Mouse (Mus musculus): ENCODE results near the gene Zfp169. TPM values are rescaled to one million over a fixed set of nuclear protein-coding genes. Genes with fewer than 3 reads are reported as not detected.
A peak's percentile ranks its signal among the peaks of the same experiment; 100 is the strongest.

Gene Zfp169
- polyA plus RNA-seq, 1 experiment, result 1.8 TPM

- Histone ChIP-seq H3K79me3 (ENCODE audit: low read depth) (no peaks in the 10 kb centered on the region), H3K36me3 (ENCODE audit: control insufficient read depth, insufficient read depth) (no peaks in the 10 kb centered on the region), H3K27me3 (ENCODE audit: control insufficient read depth, insufficient read depth, insufficient read length) (no peaks in the 10 kb centered on the region), H3K79me2 (ENCODE audit: control insufficient read depth, insufficient read depth) (no peaks in the 10 kb centered on the region), H3ac (ENCODE audit: control insufficient read depth, insufficient read length, low read depth) (no peak overlapping the region), H3K4me3 (ENCODE audit: insufficient read depth, poor library complexity, severe bottlenecking) (no peak overlapping the region)
- TF ChIP-seq CEBPB (IDR thresholded peaks at IDR 0.05; ENCODE audit: low read depth) (no peak), MYOD1 (IDR thresholded peaks at IDR 0.05; ENCODE audit: control insufficient read depth, insufficient read length, low read depth) (no peak), MYOG (IDR thresholded peaks at IDR 0.05; ENCODE audit: control insufficient read depth, extremely low read depth, insufficient read length) (no peak), CTCF (IDR thresholded peaks at IDR 0.05; ENCODE audit: control insufficient read depth, insufficient read depth, insufficient read length) (no peak), FOSL1 (IDR thresholded peaks at IDR 0.05; ENCODE audit: insufficient read depth, low read length, poor library complexity, severe bottlenecking) (no peak), USF1 (IDR thresholded peaks at IDR 0.05; ENCODE audit: low read depth) (no peak), MAX (IDR thresholded peaks at IDR 0.05) (no peak)
These were observed 69.3 kb downstream of the Zfp169 start for GRCm38 (mm10) chr13:48443996-48444395.

GRCm38 (mm10) chr13:48438321-48438720 is 74.9 kb downstream of the Zfp169 start:
- no peaks in the 10 kb centered on the region for H3K79me3 ChIP-seq (ENCODE audit: low read depth)
- TF ChIP-seq CTCF (IDR thresholded peaks at IDR 0.05; ENCODE audit: control insufficient read depth, insufficient read depth, insufficient read length), result no peak
- no peak for TF ChIP-seq MYOD1 (IDR thresholded peaks at IDR 0.05; ENCODE audit: control insufficient read depth, insufficient read length, low read depth)
- TF ChIP-seq USF1 (IDR thresholded peaks at IDR 0.05; ENCODE audit: low read depth), result no peak
- no peak for TF ChIP-seq CEBPB (IDR thresholded peaks at IDR 0.05; ENCODE audit: low read depth)
- no peak for TF ChIP-seq MAX (IDR thresholded peaks at IDR 0.05)
- no peak for TF ChIP-seq FOSL1 (IDR thresholded peaks at IDR 0.05; ENCODE audit: insufficient read depth, low read length, poor library complexity, severe bottlenecking)
- no peak for TF ChIP-seq MYOG (IDR thresholded peaks at IDR 0.05; ENCODE audit: control insufficient read depth, extremely low read depth, insufficient read length)
- H3ac ChIP-seq (ENCODE audit: control insufficient read depth, insufficient read length, low read depth), result no peak overlapping the region
- no peak overlapping the region for H3K4me3 ChIP-seq (ENCODE audit: insufficient read depth, poor library complexity, severe bottlenecking)
- H3K79me2 ChIP-seq (ENCODE audit: control insufficient read depth, insufficient read depth), result no peaks in the 10 kb centered on the region
- H3K36me3 ChIP-seq (ENCODE audit: control insufficient read depth, insufficient read depth), result no peaks in the 10 kb centered on the region
- peaks cover 11% of the 10 kb centered on the region for H3K27me3 ChIP-seq (ENCODE audit: control insufficient read depth, insufficient read depth, insufficient read length)

Small RNA genes lying within 50 kb of the gene (microRNA-seq; reads per million reads assigned to microRNA genes)
- gene Gm24111 (ENCODE audit: borderline microRNAs expressed) (not detected), gene Mirlet7a-1 (ENCODE audit: borderline microRNAs expressed) (46.4 reads per million, percentile 69 among the genes with 10 or more reads in this experiment), gene Mirlet7d (ENCODE audit: borderline microRNAs expressed) (9,044 reads per million, percentile 95 among the genes with 10 or more reads in this experiment), gene Mirlet7f-1 (ENCODE audit: borderline microRNAs expressed) (not detected)

Other genes starting within 250 kb of the Zfp169 start
- gene A830005F24Rik, start 119 bp upstream of the Zfp169 start, polyA plus RNA-seq (2012; fragmentation: generic; extraction: Trizol), result 0.33 TPM
- gene Ptpdc1, start 112.2 kb upstream of the Zfp169 start, polyA plus RNA-seq (2012; fragmentation: generic; extraction: Trizol), result 5.5 TPM
- not detected for gene Barx1, start 149.5 kb upstream of the Zfp169 start, polyA plus RNA-seq (2012; fragmentation: generic; extraction: Trizol)